Mouse (Mus musculus) cortical plate, adult 2 months (tissue): Measurements from ENCODE around the gene Rubcn. TPM values are rescaled to one million over a fixed set of nuclear protein-coding genes. Genes with fewer than 3 reads are reported as not detected.

Experiments
- H3K27ac ChIP-seq: fragments of 200-500 bp; 2 replicates; pipeline ENCODE4 v1.5.1; 2012; ENCODE audit warnings: low read length, control low read depth, inconsistent platforms; ENCODE audit not compliant: insufficient read depth
- H3K4me1 ChIP-seq: fragments of 200-500 bp; 2 replicates; pipeline ENCODE4 v1.6.1; 2011; ENCODE audit warnings: low read length; ENCODE audit not compliant: control insufficient read depth, insufficient read depth
- H3K4me3 ChIP-seq: fragments of 200-500 bp; 2 replicates; pipeline ENCODE4 v1.5.1; 2011; ENCODE audit warnings: mild to moderate bottlenecking, low read length, control low read depth; ENCODE audit not compliant: insufficient read depth
- CTCF ChIP-seq: fragments of 200-500 bp; IDR thresholded peaks from 2 replicates; pipeline ENCODE4 v1.5.1; 2011; ENCODE audit warnings: mild to moderate bottlenecking, control low read depth, low read length; ENCODE audit not compliant: insufficient read depth; ENCODE audit errors: extremely low read depth
- POLR2A ChIP-seq: fragments of 200-500 bp; IDR thresholded peaks from 2 replicates; pipeline ENCODE4 v1.6.1; 2011; ENCODE audit warnings: mild to moderate bottlenecking, low read length, control low read depth; ENCODE audit not compliant: insufficient read depth; ENCODE audit errors: extremely low read depth
- polyA plus RNA-seq: library from polyadenylated mRNA; depleted of rRNA; stranded (reverse); fragments of >200 nt; gene quantifications from 2 replicates; pipeline ENCODE4 v1.2.3, GENCODE M21; 2012

Rubcn gene
- polyA plus RNA-seq, 1 experiment = 77.0 TPM

GRCm38 (mm10) chr16:32853492-32854049 lies 24.0 kb downstream of the Rubcn start:
- no peak overlapping the region for H3K4me3 ChIP-seq
- peaks cover 10% of the 10 kb centered on the region for H3K4me1 ChIP-seq
- no peak for TF ChIP-seq POLR2A
- TF ChIP-seq CTCF = no peak
- H3K27ac ChIP-seq = 0 out of 2 replicates have a peak overlapping the region, but pooled peaks have one; percentile 23

- Histone ChIP-seq H3K4me1 (peaks cover 5% of the 10 kb centered on the region; the same call in 1 of the 2 replicates), H3K4me3 (no peak overlapping the region), H3K27ac (no peak overlapping the region)
- no peak for TF ChIP-seq CTCF
Observed at GRCm38 (mm10) chr16:32849042-32849830, 28.3 kb downstream of the Rubcn start.

- Histone ChIP-seq H3K27ac (no peak overlapping the region), H3K4me3 (no peak overlapping the region), H3K4me1 (no peaks in the 10 kb centered on the region)
- TF ChIP-seq POLR2A (no peak), CTCF (no peak)
Observed at GRCm38 (mm10) chr16:32847103-32847502, 30.5 kb downstream of the Rubcn start.

- TF ChIP-seq CTCF (no peak), POLR2A (no peak)
- H3K4me1 ChIP-seq = peaks cover 2% of the 10 kb centered on the region; the same call in 1 of the 2 replicates
- H3K27ac ChIP-seq = no peak overlapping the region
- no peak overlapping the region for H3K4me3 ChIP-seq
Observed at GRCm38 (mm10) chr16:32831501-32831900, 46.1 kb downstream of the Rubcn start.

- TF ChIP-seq POLR2A = no peak
- TF ChIP-seq CTCF = no peak
- Histone ChIP-seq H3K4me1 (peaks cover 2% of the 10 kb centered on the region; the same call in 1 of the 2 replicates), H3K4me3 (no peak overlapping the region), H3K27ac (no peak overlapping the region)
Observed at GRCm38 (mm10) chr16:32829104-32829503, 48.5 kb downstream of the Rubcn start.

GRCm38 (mm10) chr16:32826521-32826920 lies 51.0 kb downstream of the Rubcn start:
- Histone ChIP-seq H3K4me3 (no peak overlapping the region), H3K27ac (no peak overlapping the region), H3K4me1 (no peaks in the 10 kb centered on the region)
- TF ChIP-seq CTCF (no peak), POLR2A (no peak)

GRCm38 (mm10) chr16:32825380-32825779 lies 52.2 kb downstream of the Rubcn start:
- no peak overlapping the region for H3K27ac ChIP-seq
- H3K4me3 ChIP-seq = no peak overlapping the region
- no peak for TF ChIP-seq POLR2A
- TF ChIP-seq CTCF = no peak

GRCm38 (mm10) chr16:32824061-32824460 lies 53.5 kb downstream of the Rubcn start:
- H3K27ac ChIP-seq = no peak overlapping the region
- H3K4me1 ChIP-seq = no peaks in the 10 kb centered on the region
- H3K4me3 ChIP-seq = no peak overlapping the region
- TF ChIP-seq CTCF (no peak), POLR2A (no peak)

More at GRCm38 (mm10) chr16:32825380-32825779, 52.2 kb downstream of the Rubcn start:
- no peaks in the 10 kb centered on the region for H3K4me1 ChIP-seq

- H3K4me1 ChIP-seq = no peaks in the 10 kb centered on the region
- H3K4me3 ChIP-seq = no peak overlapping the region
- TF ChIP-seq POLR2A (no peak), CTCF (no peak)
- H3K27ac ChIP-seq = no peak overlapping the region
Observed at GRCm38 (mm10) chr16:32823487-32823886, 54.1 kb downstream of the Rubcn start.

GRCm38 (mm10) chr16:32822881-32823280 lies 54.7 kb downstream of the Rubcn start:
- H3K27ac ChIP-seq = no peak overlapping the region
- TF ChIP-seq CTCF (no peak), POLR2A (no peak)
- H3K4me1 ChIP-seq = no peaks in the 10 kb centered on the region
- H3K4me3 ChIP-seq = no peak overlapping the region
